Mouse (Mus musculus) embryonic facial prominence, embryonic 14.5 days (tissue): ENCODE measurements around the gene Myo10. TPM values are rescaled to one million over a fixed set of nuclear protein-coding genes. Genes with fewer than 3 reads are reported as not detected.

Experiments used
- ATAC-seq: fragments of 200-750 bp; cut with Nextera tagmentation; 2 replicates; pipeline ENCODE4 v1.8.0; 2017; ENCODE audit warnings: low read depth, moderate number of reproducible peaks, moderate TSS enrichment
- DNase-seq: peaks from one replicate; pipeline ENCODE4 v3.0.0-alpha.2; 2015; ENCODE audit warnings: low spot score
- H3K27ac ChIP-seq: fragments of 300-500 bp; sonication (generic); replicated peaks from 2 replicates; pipeline ENCODE4 v1.5.1; 2014; ENCODE audit warnings: low read depth, mild to moderate bottlenecking, low read length, moderate library complexity
- H3K27me3 ChIP-seq: fragments of 300-500 bp; sonication (generic); replicated peaks from 2 replicates; pipeline ENCODE4 v1.6.1; 2014; ENCODE audit warnings: low read length; ENCODE audit not compliant: control insufficient read depth, insufficient read depth
- H3K36me3 ChIP-seq: fragments of 300-500 bp; sonication (generic); 2 replicates; pipeline ENCODE4 v1.6.1; 2014; ENCODE audit warnings: low read length, mixed read lengths; ENCODE audit not compliant: control insufficient read depth, insufficient read depth
- H3K4me1 ChIP-seq: fragments of 300-500 bp; sonication (generic); 2 replicates; pipeline ENCODE4 v1.6.1; 2014; ENCODE audit warnings: antibody characterized with exemption, low read length; ENCODE audit not compliant: control insufficient read depth, insufficient read depth
- H3K4me2 ChIP-seq: fragments of 300-500 bp; sonication (generic); 2 replicates; pipeline ENCODE4 v1.6.1; 2014; ENCODE audit warnings: low read depth, mild to moderate bottlenecking, low read length, moderate library complexity, mixed read lengths
- H3K4me3 ChIP-seq: fragments of 300-500 bp; sonication (generic); 2 replicates; pipeline ENCODE4 v1.5.1; 2014; ENCODE audit warnings: low read depth, mild to moderate bottlenecking, low read length
- H3K9ac ChIP-seq: fragments of 300-500 bp; sonication (generic); 2 replicates; pipeline ENCODE4 v1.6.1; 2014; ENCODE audit warnings: low read depth, mild to moderate bottlenecking, low read length, moderate library complexity, mixed read lengths
- H3K9me3 ChIP-seq: fragments of 300-500 bp; sonication (generic); 2 replicates; pipeline ENCODE4 v1.6.1; 2016; ENCODE audit warnings: low read length; ENCODE audit not compliant: control insufficient read depth
- WGBS: fragments of 180-500 bp; shearing (Covaris S2); extraction: QIAGEN DNeasy Blood & Tissue Kit; methylation state at CpG from one replicate; pipeline ENCODE4 v1.1.7; 2014; 5-methylcytosine and 5-hydroxymethylcytosine counted together
- polyA plus RNA-seq: library from polyadenylated mRNA; unstranded; fragments of >200 nt; fragmentation: Nextera tagmentation; extraction: Ambion mirVana; gene quantifications from 2 replicates; pipeline ENCODE4 v1.2.1, GENCODE M21; 2014

Myo10 gene
- polyA plus RNA-seq, 1 experiment from 2014 or later = 41.8 TPM

DNA sequence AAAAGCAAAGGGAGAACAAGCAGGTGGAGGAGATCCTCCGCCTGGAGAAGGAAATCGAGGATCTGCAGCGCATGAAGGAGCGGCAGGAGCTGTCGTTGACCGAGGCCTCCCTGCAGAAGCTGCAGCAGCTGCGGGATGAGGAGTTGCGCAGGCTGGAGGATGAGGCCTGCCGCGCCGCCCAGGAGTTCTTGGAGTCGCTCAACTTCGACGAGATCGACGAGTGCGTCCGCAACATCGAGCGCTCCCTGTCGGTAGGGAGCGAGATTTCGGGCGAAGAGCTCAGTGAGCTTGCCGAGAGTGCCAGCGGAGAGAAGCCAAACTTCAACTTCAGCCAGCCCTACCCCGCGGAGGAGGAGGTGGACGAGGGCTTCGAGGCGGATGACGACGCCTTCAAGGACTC is 158.7 kb downstream of the Myo10 start:
- peaks cover 88% of the 10 kb centered on the region for H3K36me3 ChIP-seq
- no peaks in the 10 kb centered on the region for H3K4me1 ChIP-seq
- no peak overlapping the region for H3K4me3 ChIP-seq
- H3K27me3 ChIP-seq = no peaks in the 10 kb centered on the region
- no peaks in the 10 kb centered on the region for H3K9me3 ChIP-seq
- H3K9ac ChIP-seq = no peak overlapping the region
- no peak overlapping the region for H3K4me2 ChIP-seq
- WGBS = 92% methylated on average over 32 of the region's 33 CpGs
- DNase-seq (no peak), ATAC-seq (no peak)
- H3K27ac ChIP-seq = no peak overlapping the region

DNA sequence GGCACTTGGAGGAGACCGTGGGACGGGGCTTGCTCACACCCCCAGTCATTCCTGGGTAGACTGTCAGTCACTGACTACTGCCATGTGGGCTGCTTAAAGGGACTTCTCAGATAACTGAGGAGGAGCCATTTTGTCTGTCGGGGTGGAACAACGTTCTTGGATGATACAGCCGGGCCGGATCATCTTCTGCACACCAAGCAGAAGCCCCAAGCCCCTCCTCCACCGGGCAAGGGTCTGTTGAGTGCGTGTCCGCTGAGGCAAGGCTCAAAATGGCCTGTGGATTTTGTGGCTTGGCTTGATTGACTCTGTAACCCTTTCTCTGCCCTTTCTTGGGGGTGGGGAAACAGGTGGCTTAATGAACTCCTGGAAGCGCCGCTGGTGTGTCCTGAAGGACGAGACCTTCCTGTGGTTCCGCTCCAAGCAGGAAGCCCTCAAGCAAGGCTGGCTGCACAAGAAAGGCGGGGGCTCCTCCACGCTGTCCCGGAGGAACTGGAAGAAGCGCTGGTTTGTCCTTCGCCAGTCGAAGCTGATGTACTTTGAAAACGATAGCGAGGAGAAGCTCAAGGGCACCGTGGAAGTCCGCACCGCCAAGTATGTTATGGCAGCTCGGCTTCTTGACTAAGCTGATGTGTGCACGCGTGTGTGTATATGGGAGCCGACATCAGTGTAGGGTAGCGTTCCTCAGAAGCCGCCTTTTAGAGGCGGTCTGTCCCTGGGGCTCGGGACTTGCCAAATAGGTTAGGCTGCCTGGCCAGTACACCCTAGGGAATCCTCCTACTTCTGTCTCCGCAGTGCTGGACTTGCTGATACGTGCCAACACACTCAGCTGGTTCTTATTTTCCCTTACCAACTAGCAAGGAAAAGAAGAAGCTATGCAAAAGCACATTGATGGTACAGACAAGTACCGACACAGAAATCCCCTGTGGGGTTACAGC is 163.4 kb downstream of the Myo10 start:
- no peak overlapping the region for H3K9ac ChIP-seq
- H3K9me3 ChIP-seq = no peaks in the 10 kb centered on the region
- no peak overlapping the region for H3K27ac ChIP-seq
- DNase-seq (no peak), ATAC-seq (no peak)
- H3K36me3 ChIP-seq = peaks cover 88% of the 10 kb centered on the region
- 82% methylated on average over 35 of the region's 35 CpGs for WGBS
- no peaks in the 10 kb centered on the region for H3K4me1 ChIP-seq
- no peaks in the 10 kb centered on the region for H3K27me3 ChIP-seq
- no peak overlapping the region for H3K4me3 ChIP-seq
- no peak overlapping the region for H3K4me2 ChIP-seq

DNA sequence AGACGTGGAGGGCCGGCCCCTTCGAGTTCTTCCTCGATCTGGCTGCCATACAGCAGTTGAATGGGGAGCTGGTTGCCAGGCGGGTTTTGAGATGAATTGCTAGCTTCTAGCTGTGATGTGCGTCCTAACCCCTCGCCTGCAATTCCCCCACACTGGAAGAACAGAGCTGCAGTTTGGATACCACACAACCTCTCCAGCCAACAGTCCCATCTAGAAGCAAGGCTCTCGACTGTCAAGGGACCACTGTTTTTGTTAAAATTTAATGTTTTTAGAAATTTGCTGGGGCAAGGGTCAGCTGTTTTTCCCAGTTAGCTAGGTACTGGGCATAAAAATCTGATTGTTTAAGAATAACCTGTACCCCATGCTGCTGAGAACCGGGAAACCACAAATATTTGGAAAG is 165.1 kb downstream of the Myo10 start:
- H3K36me3 ChIP-seq = peaks cover 73% of the 10 kb centered on the region
- ATAC-seq (no peak), DNase-seq (peak; percentile 14)
- WGBS = 53% methylated on average over 9 of the region's 9 CpGs
- H3K27me3 ChIP-seq = no peaks in the 10 kb centered on the region
- no peak overlapping the region for H3K4me2 ChIP-seq
- peak overlapping the region; percentile 29; the same call in 1 of the 2 replicates for H3K27ac ChIP-seq
- no peak overlapping the region for H3K4me3 ChIP-seq
- no peaks in the 10 kb centered on the region for H3K9me3 ChIP-seq
- no peaks in the 10 kb centered on the region for H3K4me1 ChIP-seq
- no peak overlapping the region for H3K9ac ChIP-seq

DNA sequence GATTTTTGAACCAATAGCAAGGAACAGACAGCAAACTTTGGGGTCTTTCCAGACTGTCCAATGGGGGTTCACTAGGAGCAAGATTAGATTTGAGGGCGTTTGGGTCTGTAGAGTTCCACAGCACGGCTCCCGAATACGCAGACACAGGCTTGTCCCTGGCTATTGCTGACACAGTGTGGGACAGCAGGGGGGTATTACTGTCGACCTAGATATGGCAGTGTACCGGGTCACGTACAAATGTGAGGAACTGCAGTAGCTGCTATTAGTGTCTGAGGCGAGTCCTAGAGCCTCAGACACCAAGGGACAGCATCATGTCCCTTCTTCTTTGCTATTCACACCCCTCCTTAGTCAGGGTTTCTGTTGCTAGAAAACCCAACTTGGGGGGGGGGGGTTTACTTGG is 165.6 kb downstream of the Myo10 start:
- ATAC-seq (no peak), DNase-seq (no peak)
- Histone ChIP-seq H3K9me3 (no peaks in the 10 kb centered on the region), H3K4me3 (no peak overlapping the region), H3K9ac (no peak overlapping the region), H3K4me2 (no peak overlapping the region), H3K27ac (0 out of 2 replicates have a peak overlapping the region, but pooled peaks have one; percentile 22), H3K4me1 (no peaks in the 10 kb centered on the region), H3K36me3 (peaks cover 73% of the 10 kb centered on the region), H3K27me3 (no peaks in the 10 kb centered on the region)
- WGBS = 71% methylated on average over 8 of the region's 8 CpGs

DNA sequence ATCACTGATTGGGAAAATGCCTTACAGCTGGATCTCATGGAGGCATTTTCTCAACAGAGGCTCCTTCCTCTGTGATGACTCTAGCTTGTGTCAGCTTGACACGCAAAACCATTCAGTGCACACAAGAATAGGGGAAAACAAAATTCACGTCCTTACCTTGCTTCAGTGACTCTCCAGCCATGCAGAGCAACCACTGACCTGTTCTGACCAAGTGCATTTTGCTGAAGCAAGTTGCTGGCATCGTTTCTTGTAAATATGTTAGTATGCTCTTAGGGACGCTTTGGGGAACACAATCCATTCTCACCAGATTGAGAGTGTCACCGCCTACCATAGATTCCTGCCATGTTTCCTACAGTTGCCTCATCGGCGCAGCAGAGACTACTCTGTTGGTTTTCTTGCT is 166.2 kb downstream of the Myo10 start:
- H3K27ac ChIP-seq = no peak overlapping the region
- H3K4me2 ChIP-seq = no peak overlapping the region
- peaks cover 73% of the 10 kb centered on the region for H3K36me3 ChIP-seq
- ATAC-seq = no peak
- H3K4me1 ChIP-seq = no peaks in the 10 kb centered on the region
- H3K9ac ChIP-seq = no peak overlapping the region
- H3K27me3 ChIP-seq = no peaks in the 10 kb centered on the region
- 91% methylated on average over 7 of the region's 7 CpGs for WGBS
- H3K9me3 ChIP-seq = no peaks in the 10 kb centered on the region
- no peak for DNase-seq
- no peak overlapping the region for H3K4me3 ChIP-seq

DNA sequence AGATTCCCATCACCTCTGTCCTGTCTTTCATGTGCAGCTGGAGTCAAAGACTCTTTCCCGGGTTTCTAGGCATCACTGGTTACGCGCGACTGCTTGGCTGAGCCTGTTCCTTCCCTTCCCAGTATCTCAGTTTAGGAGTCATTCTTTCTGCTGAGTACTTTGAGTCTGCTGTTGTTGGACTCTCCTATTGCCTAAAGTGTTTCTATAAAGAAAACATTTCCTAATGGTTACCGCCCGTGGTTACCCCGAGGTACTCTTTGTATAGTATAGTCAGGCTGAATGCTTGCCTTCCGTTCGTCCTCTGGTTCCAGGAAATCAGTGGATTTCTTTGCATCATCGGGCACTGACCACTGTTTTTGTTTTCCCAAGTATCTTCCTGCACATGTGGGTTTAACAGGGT is 166.9 kb downstream of the Myo10 start:
- Histone ChIP-seq H3K9me3 (no peaks in the 10 kb centered on the region), H3K27ac (no peak overlapping the region; the same call in 1 of the 2 replicates), H3K4me3 (no peak overlapping the region), H3K4me2 (no peak overlapping the region), H3K27me3 (no peaks in the 10 kb centered on the region), H3K9ac (no peak overlapping the region), H3K4me1 (no peaks in the 10 kb centered on the region), H3K36me3 (peaks cover 73% of the 10 kb centered on the region)
- DNase-seq (no peak), ATAC-seq (no peak)
- 73% methylated on average over 10 of the region's 10 CpGs for whole genome bisulfite sequencing

DNA sequence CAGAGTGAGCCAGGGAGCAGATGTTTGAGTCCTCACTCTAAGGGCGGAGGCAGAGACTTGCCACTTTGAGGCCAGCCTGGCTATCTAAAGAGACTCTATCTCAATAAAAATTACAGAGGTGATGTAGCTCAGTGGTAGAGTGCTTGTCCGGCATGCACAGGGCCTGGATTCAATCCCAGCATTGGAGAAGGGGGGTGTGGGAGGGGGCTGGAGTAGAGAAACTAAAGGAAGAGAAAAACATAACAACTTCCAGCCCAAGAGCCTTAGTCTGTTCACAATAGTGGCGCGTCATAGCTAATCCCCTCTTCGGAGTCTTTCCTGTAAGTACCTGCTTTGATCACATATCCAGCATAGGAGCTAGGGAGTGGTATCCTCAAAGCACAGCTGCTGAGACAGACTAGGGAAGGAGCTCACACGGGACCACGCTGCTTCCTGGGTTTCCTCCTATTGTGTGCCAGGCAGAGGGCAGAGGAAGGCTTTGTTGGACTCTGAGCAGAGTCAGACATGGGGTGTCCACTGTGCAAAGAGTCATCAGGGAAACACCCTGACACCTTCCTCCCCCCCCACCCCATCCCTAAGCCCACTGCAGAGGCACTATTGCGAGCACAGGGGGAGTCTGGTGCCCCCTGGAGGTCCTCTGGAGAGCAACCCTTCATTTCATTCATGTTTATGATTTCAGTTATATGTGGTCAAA is 169.5 kb downstream of the Myo10 start:
- 65% methylated on average over 8 of the region's 8 CpGs for whole genome bisulfite sequencing
- peak; percentile 55 for ATAC-seq
- no peak overlapping the region for H3K4me3 ChIP-seq
- H3K9me3 ChIP-seq = no peaks in the 10 kb centered on the region
- peak; percentile 62 for DNase-seq
- H3K4me2 ChIP-seq = no peak overlapping the region
- H3K27ac ChIP-seq = 0 out of 2 replicates have a peak overlapping the region, but pooled peaks have one; percentile 44
- no peaks in the 10 kb centered on the region for H3K27me3 ChIP-seq
- H3K36me3 ChIP-seq = peaks cover 69% of the 10 kb centered on the region
- no peaks in the 10 kb centered on the region for H3K4me1 ChIP-seq
- no peak overlapping the region for H3K9ac ChIP-seq

DNA sequence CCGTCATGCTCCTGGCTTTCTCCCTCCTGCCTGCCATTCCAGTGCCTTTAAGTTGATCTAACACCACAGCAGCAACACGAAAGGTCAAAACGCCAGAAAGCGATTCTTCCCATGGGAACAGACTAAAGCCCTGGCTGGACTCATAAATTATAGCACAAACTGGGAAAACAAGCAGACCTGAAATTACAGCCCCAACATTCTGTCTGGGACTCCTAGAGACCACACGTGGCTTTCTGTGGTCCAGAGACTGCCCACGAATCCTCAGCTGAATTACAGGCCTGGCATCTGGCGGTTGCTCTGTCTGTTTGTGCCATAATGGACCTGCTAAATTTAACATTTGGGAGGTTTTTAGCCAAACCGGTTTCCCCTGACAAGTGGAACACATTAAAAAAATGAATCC is 171.8 kb downstream of the Myo10 start:
- Histone ChIP-seq H3K4me2 (no peak overlapping the region), H3K9ac (no peak overlapping the region), H3K4me3 (no peak overlapping the region), H3K4me1 (no peaks in the 10 kb centered on the region), H3K27ac (no peak overlapping the region), H3K36me3 (peaks cover 65% of the 10 kb centered on the region), H3K27me3 (no peaks in the 10 kb centered on the region), H3K9me3 (no peaks in the 10 kb centered on the region)
- DNase-seq (peak; percentile 69), ATAC-seq (peak; percentile 10; the same call in 1 of the 2 replicates)
- 63% methylated on average over 8 of the region's 8 CpGs for WGBS
